Mouse (Mus musculus): ENCODE results near the gene 9130230L23Rik. TPM values are rescaled to one million over a fixed set of nuclear protein-coding genes. Genes with fewer than 3 reads are reported as not detected.

9130230L23Rik gene
- polyA plus RNA-seq, 1 experiment from 2014 or later, result 1.0 TPM

GRCm38 (mm10) chr5:66040744-66041279 is 36.7 kb upstream of the 9130230L23Rik start:
- DNase-seq (no peak), ATAC-seq (ENCODE audit: insufficient read depth) (no peak)
- H3K27me3 ChIP-seq (ENCODE audit: insufficient read depth, low read length), result no peaks in the 10 kb centered on the region
- H3K9ac ChIP-seq, result no peak overlapping the region
- H3K4me2 ChIP-seq, result no peak overlapping the region
- H3K4me1 ChIP-seq (ENCODE audit: insufficient read depth), result peaks cover 12% of the 10 kb centered on the region; the same call in 1 of the 2 replicates
- WGBS, result 58% methylated on average over 7 of the region's 7 CpGs
- H3K27ac ChIP-seq (ENCODE audit: low read depth), result no peak overlapping the region
- H3K36me3 ChIP-seq (ENCODE audit: insufficient read depth), result no peaks in the 10 kb centered on the region
- no peak for TF ChIP-seq CTCF (IDR thresholded peaks at IDR 0.05; ENCODE audit: low read depth)
- no peaks in the 10 kb centered on the region for H3K9me3 ChIP-seq (ENCODE audit: low read depth, low read length)
- no peak overlapping the region for H3K4me3 ChIP-seq (ENCODE audit: low read depth, low read length)

- TF ChIP-seq CTCF (IDR thresholded peaks at IDR 0.05; ENCODE audit: low read depth), result no peak
- no peak overlapping the region for H3K4me3 ChIP-seq (ENCODE audit: low read depth, low read length)
- no peaks in the 10 kb centered on the region for H3K36me3 ChIP-seq (ENCODE audit: insufficient read depth)
- DNase-seq, result no peak
- no peak for ATAC-seq (ENCODE audit: insufficient read depth)
- H3K4me1 ChIP-seq (ENCODE audit: insufficient read depth), result peaks cover 12% of the 10 kb centered on the region; the same call in 1 of the 2 replicates
- no peaks in the 10 kb centered on the region for H3K9me3 ChIP-seq (ENCODE audit: low read depth, low read length)
- no peaks in the 10 kb centered on the region for H3K27me3 ChIP-seq (ENCODE audit: insufficient read depth, low read length)
- no peak overlapping the region for H3K4me2 ChIP-seq
- no peak overlapping the region for H3K9ac ChIP-seq
- WGBS, result 78% methylated on average over 2 of the region's 2 CpGs
- H3K27ac ChIP-seq (ENCODE audit: low read depth), result no peak overlapping the region
Observed at GRCm38 (mm10) chr5:66039813-66040212, 35.7 kb upstream of the 9130230L23Rik start.

- H3K4me1 ChIP-seq (ENCODE audit: insufficient read depth), result peaks cover 12% of the 10 kb centered on the region; the same call in 1 of the 2 replicates
- no peak for TF ChIP-seq CTCF (IDR thresholded peaks at IDR 0.05; ENCODE audit: low read depth)
- ATAC-seq (ENCODE audit: insufficient read depth) (peak; percentile 65; the same call in 1 of the 2 replicates), DNase-seq (peak; percentile 56)
- WGBS, result 44% methylated on average over 6 of the region's 6 CpGs
- H3K27me3 ChIP-seq (ENCODE audit: insufficient read depth, low read length), result no peaks in the 10 kb centered on the region
- H3K4me2 ChIP-seq, result no peak overlapping the region
- no peak overlapping the region for H3K4me3 ChIP-seq (ENCODE audit: low read depth, low read length)
- no peaks in the 10 kb centered on the region for H3K36me3 ChIP-seq (ENCODE audit: insufficient read depth)
- no peak overlapping the region for H3K9ac ChIP-seq
- no peaks in the 10 kb centered on the region for H3K9me3 ChIP-seq (ENCODE audit: low read depth, low read length)
- H3K27ac ChIP-seq (ENCODE audit: low read depth), result 0 out of 2 replicates have a peak overlapping the region, but pooled peaks have one; percentile 18
Observed at GRCm38 (mm10) chr5:66037066-66037465, 33.0 kb upstream of the 9130230L23Rik start.

- H3K36me3 ChIP-seq (ENCODE audit: insufficient read depth), result no peaks in the 10 kb centered on the region
- H3K4me2 ChIP-seq, result no peak overlapping the region
- H3K27me3 ChIP-seq (ENCODE audit: insufficient read depth, low read length), result no peaks in the 10 kb centered on the region
- DNase-seq (peak; percentile 45), ATAC-seq (ENCODE audit: insufficient read depth) (peak; percentile 67)
- no peak overlapping the region for H3K9ac ChIP-seq
- no peaks in the 10 kb centered on the region for H3K9me3 ChIP-seq (ENCODE audit: low read depth, low read length)
- 36% methylated on average over 7 of the region's 7 CpGs for WGBS
- no peak overlapping the region for H3K4me3 ChIP-seq (ENCODE audit: low read depth, low read length)
- H3K27ac ChIP-seq (ENCODE audit: low read depth), result 0 out of 2 replicates have a peak overlapping the region, but pooled peaks have one; percentile 18
- H3K4me1 ChIP-seq (ENCODE audit: insufficient read depth), result peaks cover 12% of the 10 kb centered on the region; the same call in 1 of the 2 replicates
- TF ChIP-seq CTCF (IDR thresholded peaks at IDR 0.05; ENCODE audit: low read depth), result no peak
Observed at GRCm38 (mm10) chr5:66036440-66037054, 32.5 kb upstream of the 9130230L23Rik start.

GRCm38 (mm10) chr5:66034375-66035195 is 30.5 kb upstream of the 9130230L23Rik start:
- Histone ChIP-seq H3K4me3 (ENCODE audit: low read depth, low read length) (no peak overlapping the region), H3K36me3 (ENCODE audit: insufficient read depth) (no peaks in the 10 kb centered on the region), H3K27me3 (ENCODE audit: insufficient read depth, low read length) (no peaks in the 10 kb centered on the region), H3K27ac (ENCODE audit: low read depth) (no peak overlapping the region), H3K4me2 (no peak overlapping the region), H3K4me1 (ENCODE audit: insufficient read depth) (peaks cover 12% of the 10 kb centered on the region; the same call in 1 of the 2 replicates), H3K9me3 (ENCODE audit: low read depth, low read length) (no peaks in the 10 kb centered on the region), H3K9ac (no peak overlapping the region)
- no peak for ATAC-seq (ENCODE audit: insufficient read depth)
- no peak for DNase-seq
- no peak for TF ChIP-seq CTCF (IDR thresholded peaks at IDR 0.05; ENCODE audit: low read depth)
- WGBS, result 53% methylated on average over 14 of the region's 14 CpGs

GRCm38 (mm10) chr5:66032826-66033225 is 28.7 kb upstream of the 9130230L23Rik start:
- no peak overlapping the region for H3K4me2 ChIP-seq
- H3K27ac ChIP-seq (ENCODE audit: low read depth), result no peak overlapping the region
- no peaks in the 10 kb centered on the region for H3K36me3 ChIP-seq (ENCODE audit: insufficient read depth)
- no peak overlapping the region for H3K9ac ChIP-seq
- H3K4me3 ChIP-seq (ENCODE audit: low read depth, low read length), result no peak overlapping the region
- no peak for DNase-seq
- H3K27me3 ChIP-seq (ENCODE audit: insufficient read depth, low read length), result no peaks in the 10 kb centered on the region
- H3K9me3 ChIP-seq (ENCODE audit: low read depth, low read length), result no peaks in the 10 kb centered on the region
- 93% methylated on average over 1 of the region's 1 CpGs for WGBS
- TF ChIP-seq CTCF (IDR thresholded peaks at IDR 0.05; ENCODE audit: low read depth), result no peak
- ATAC-seq (ENCODE audit: insufficient read depth), result no peak
- peaks cover 12% of the 10 kb centered on the region; the same call in 1 of the 2 replicates for H3K4me1 ChIP-seq (ENCODE audit: insufficient read depth)

GRCm38 (mm10) chr5:66031699-66032098 is 27.6 kb upstream of the 9130230L23Rik start:
- Histone ChIP-seq H3K9ac (no peak overlapping the region), H3K4me2 (no peak overlapping the region), H3K4me3 (ENCODE audit: low read depth, low read length) (no peak overlapping the region), H3K27ac (ENCODE audit: low read depth) (no peak overlapping the region), H3K9me3 (ENCODE audit: low read depth, low read length) (peaks cover 5% of the 10 kb centered on the region; the same call in 1 of the 2 replicates), H3K36me3 (ENCODE audit: insufficient read depth) (peaks cover 5% of the 10 kb centered on the region; the same call in 1 of the 2 replicates), H3K4me1 (ENCODE audit: insufficient read depth) (peaks cover 5% of the 10 kb centered on the region; the same call in 1 of the 2 replicates), H3K27me3 (ENCODE audit: insufficient read depth, low read length) (no peaks in the 10 kb centered on the region)
- ATAC-seq (ENCODE audit: insufficient read depth) (no peak), DNase-seq (no peak)
- no peak for TF ChIP-seq CTCF (IDR thresholded peaks at IDR 0.05; ENCODE audit: low read depth)
- whole genome bisulfite sequencing, result 73% methylated on average over 5 of the region's 5 CpGs
